16 mouse cellular contexts compared by ENCODE assay signal in genomic region chr16:77041573-77041972, GRCm38 (mm10). TPM values are rescaled to one million over a fixed set of nuclear protein-coding genes. Genes with fewer than 3 reads are reported as not detected.
DNase-seq lines count a peak whose midpoint lies in the region; ATAC-seq and TF ChIP-seq lines count a peak whose summit lies in the region.
"Had no signal": no experiment of that assay in that cellular context is flagged by ENCODE, and none has a peak within 500 bp of the region (broad histone marks: within the 10 kb centered on the region; RNA-seq: fewer than 3 reads in every experiment).

No protein-coding gene starts in this region.

- peaks cover 18% of the 10 kb centered on the region; the same call in 1 of the 2 replicates for H3K36me3 ChIP-seq in heart, embryonic 15.5 days
- no peaks in the 10 kb centered on the region; the same call in 1 of the 2 replicates for H3K36me3 ChIP-seq in lung, postnatal 0 days (ENCODE audit: insufficient read depth, low read length)
- peaks cover 79% of the 10 kb centered on the region for H3K36me3 ChIP-seq in liver, embryonic 12.5 days

- peak; percentile 72 for ATAC-seq in heart, embryonic 15.5 days (replicated peaks; ENCODE audit: insufficient number of reproducible peaks, insufficient read depth, low FRiP score, low read depth)
- ATAC-seq in lung, postnatal 0 days = peak; percentile 57
- ATAC-seq in liver, embryonic 12.5 days = 0 out of 2 replicates have a peak, but pooled peaks have one; percentile 42
- ATAC-seq in neutrophil, adult 5-6 weeks (ENCODE audit: extremely low read depth, insufficient number of reproducible peaks, low FRiP score, poor library complexity, severe bottlenecking) = peak; percentile 71; the same call in 1 of the 2 replicates
- ATAC-seq: forebrain, embryonic 13.5 days; intestine, embryonic 16.5 days had no signal

- H3K27ac ChIP-seq in heart, embryonic 15.5 days = no peak overlapping the region
- no peak overlapping the region for H3K27ac ChIP-seq in lung, postnatal 0 days (ENCODE audit: low read length)
- no peak overlapping the region for H3K27ac ChIP-seq in liver, embryonic 12.5 days
- H3K27ac ChIP-seq: forebrain, embryonic 13.5 days; hindbrain, embryonic 10.5 days; midbrain, embryonic 10.5 days; stomach, embryonic 15.5 days had no signal

- 53% methylated on average over 5 of the region's 5 CpGs for WGBS in heart, embryonic 15.5 days
- WGBS in lung, postnatal 0 days = 65% methylated on average over 5 of the region's 5 CpGs
- WGBS in liver, embryonic 12.5 days (ENCODE audit: insufficient replicate concordance) = 86% methylated on average over 5 of the region's 5 CpGs

- no peaks in the 10 kb centered on the region for H3K27me3 ChIP-seq in heart, embryonic 15.5 days
- no peaks in the 10 kb centered on the region for H3K27me3 ChIP-seq in lung, postnatal 0 days (replicated peaks; ENCODE audit: insufficient read depth, low read length)
- no peaks in the 10 kb centered on the region for H3K27me3 ChIP-seq in liver, embryonic 12.5 days (replicated peaks)
- H3K27me3 ChIP-seq: forebrain, embryonic 13.5 days; stomach, embryonic 15.5 days had no signal

- no peak for TF ChIP-seq CTCF in lung, postnatal 0 days (IDR thresholded peaks at IDR 0.05)

- H3K4me1 ChIP-seq in heart, embryonic 15.5 days (replicated peaks) = peaks cover 13% of the 10 kb centered on the region
- no peaks in the 10 kb centered on the region for H3K4me1 ChIP-seq in lung, postnatal 0 days (ENCODE audit: insufficient read depth, low read depth, low read length)
- peaks cover 25% of the 10 kb centered on the region for H3K4me1 ChIP-seq in liver, embryonic 12.5 days
- H3K4me1 ChIP-seq: forebrain, embryonic 13.5 days; hindbrain, embryonic 10.5 days; midbrain, embryonic 10.5 days; stomach, embryonic 15.5 days had no signal

- H3K4me3 ChIP-seq in heart, embryonic 15.5 days = no peak overlapping the region
- no peak overlapping the region for H3K4me3 ChIP-seq in lung, postnatal 0 days (ENCODE audit: low read depth, low read length)
- no peak overlapping the region for H3K4me3 ChIP-seq in liver, embryonic 12.5 days
- H3K4me3 ChIP-seq: forebrain, embryonic 13.5 days; hindbrain, embryonic 10.5 days; midbrain, embryonic 10.5 days; stomach, embryonic 15.5 days had no signal

- H3K9ac ChIP-seq in heart, embryonic 15.5 days = no peak overlapping the region
- no peak overlapping the region for H3K9ac ChIP-seq in lung, postnatal 0 days (replicated peaks; ENCODE audit: low read depth)
- no peak overlapping the region for H3K9ac ChIP-seq in liver, embryonic 12.5 days
- H3K9ac ChIP-seq: forebrain, embryonic 13.5 days; stomach, embryonic 15.5 days had no signal

- H3K4me2 ChIP-seq in heart, embryonic 15.5 days = no peak overlapping the region
- H3K4me2 ChIP-seq in lung, postnatal 0 days (replicated peaks; ENCODE audit: low read depth, low read length) = no peak overlapping the region
- H3K4me2 ChIP-seq in liver, embryonic 12.5 days = no peak overlapping the region
- H3K4me2 ChIP-seq: forebrain, embryonic 13.5 days; stomach, embryonic 15.5 days had no signal

- H3K9me3 ChIP-seq in heart, embryonic 15.5 days (replicated peaks) = no peaks in the 10 kb centered on the region
- no peaks in the 10 kb centered on the region for H3K9me3 ChIP-seq in lung, postnatal 0 days (ENCODE audit: low read length)
- H3K9me3 ChIP-seq in liver, embryonic 12.5 days (replicated peaks) = no peaks in the 10 kb centered on the region
- H3K9me3 ChIP-seq: forebrain, embryonic 13.5 days; hindbrain, embryonic 10.5 days; midbrain, embryonic 10.5 days; stomach, embryonic 15.5 days had no signal

- DNase-seq in heart, postnatal 25 days (ENCODE audit: low spot score) = no peak
- DNase-seq in lung, postnatal 0 days (ENCODE audit: low spot score) = peak; percentile 67
- no peak for DNase-seq in lung, postnatal 4 days
- no peak for DNase-seq in cerebellum, adult 9-11 months
- DNase-seq in thymus, postnatal 10 days (ENCODE audit: low spot score in 2 of 2) = no peak
- DNase-seq: adrenal gland, adult 2 months; cerebellum, postnatal 25 days; thymus, postnatal 36 days had no signal

- intact Hi-C loops in heart, postnatal 25 days (cut with DNase I) = no loop called here

- TF ChIP-seq EP300 in lung, postnatal 0 days (IDR thresholded peaks at IDR 0.05) = no peak

RNA-seq across cellular contexts. Expression of gene Usp25, which starts 28.1 kb away (rescaled TPM):
- 20.4 and 24.9 TPM in 2 replicates for polyA plus RNA-seq in heart, embryonic 15.5 days (2015; fragmentation: Nextera tagmentation; extraction: Ambion mirVana)
- total RNA-seq in heart, postnatal 25 days (2021) = 10 to 100 TPM; 78.2 to 83.5 TPM
- polyA plus RNA-seq in lung, postnatal 0 days (2015; fragmentation: Nextera tagmentation; extraction: Ambion mirVana) = 19.2 and 21.8 TPM in 2 replicates
- polyA plus RNA-seq in liver, embryonic 12.5 days (2016; fragmentation: Nextera tagmentation; extraction: Ambion mirVana) = 63.9 and 67.6 TPM in 2 replicates
- total RNA-seq in neutrophil, adult 5-6 weeks (2017) = 148 and 151 TPM in 2 replicates
